Mouse (Mus musculus) megakaryocyte progenitor cell, adult 5-6 weeks (primary cell): ENCODE data around the gene Cnga1. TPM values are rescaled to one million over a fixed set of nuclear protein-coding genes. Genes with fewer than 3 reads are reported as not detected.
"Not testable (repeated sequence)": the region's sequence is repeated elsewhere in the genome, so short reads cannot be mapped to it uniquely, and the experiment has no call there.

Experiments
- ATAC-seq: replicated peaks from 2 replicates; pipeline ENCODE4 v1.8.0; 2016; ENCODE audit warnings: mild to moderate bottlenecking, moderate TSS enrichment, inconsistent platforms; ENCODE audit not compliant: poor library complexity
- total RNA-seq, 2 experiments: library from RNA; stranded (forward) in 1 of 2; stranded (reverse) in 1 of 2; fragments of 157-497, 149-512 nt in 1 of 2; fragments of 200-1000 nt in 1 of 2; gene quantifications; 2 replicates each; pipeline versions ENCODE4 v1.2.3 to v1.2.4; 2015 to 2017

Gene Cnga1
- total RNA-seq, 2 experiments from 2014 or later = not detected

GRCm38 (mm10) chr5:72643655-72644054, 420 bp downstream of the Cnga1 start:
- ATAC-seq = no peak

- ATAC-seq = no peak
Observed at GRCm38 (mm10) chr5:72640072-72640471, 4.0 kb downstream of the Cnga1 start.

GRCm38 (mm10) chr5:72636576-72636975, 7.5 kb downstream of the Cnga1 start:
- ATAC-seq = 0 out of 2 replicates have a peak, but pooled peaks have one; percentile 21

GRCm38 (mm10) chr5:72636122-72636521, 8.0 kb downstream of the Cnga1 start:
- ATAC-seq = peak; percentile 69

- peak; percentile 72 for ATAC-seq
Observed at GRCm38 (mm10) chr5:72634791-72635271, 9.2 kb downstream of the Cnga1 start.

- no peak for ATAC-seq
Observed at GRCm38 (mm10) chr5:72630026-72630425, 14.0 kb downstream of the Cnga1 start.

GRCm38 (mm10) chr5:72621022-72621421, 23.1 kb downstream of the Cnga1 start:
- ATAC-seq = no peak

- ATAC-seq = 0 out of 2 replicates have a peak, but pooled peaks have one; percentile 29
Observed at GRCm38 (mm10) chr5:72617413-72617812, 26.7 kb downstream of the Cnga1 start.

GRCm38 (mm10) chr5:72603138-72603537, 40.9 kb downstream of the Cnga1 start:
- no peak for ATAC-seq

GRCm38 (mm10) chr5:72601006-72601405, 43.1 kb downstream of the Cnga1 start:
- ATAC-seq = peak; percentile 96

- ATAC-seq = peak; percentile 32
Observed at GRCm38 (mm10) chr5:72587192-72587681, 56.8 kb downstream of the Cnga1 start, which contains the start of gene Gm5868. Gm5868 (minus strand) TSS chr5:72587551.

GRCm38 (mm10) chr5:72586667-72587191, 57.3 kb downstream of the Cnga1 start:
- ATAC-seq = 0 out of 2 replicates have a peak, but pooled peaks have one; percentile 19

GRCm38 (mm10) chr5:72586122-72586521, 58.0 kb downstream of the Cnga1 start:
- ATAC-seq = peak; percentile 85

- ATAC-seq = peak; percentile 23
Observed at GRCm38 (mm10) chr5:72580970-72581332, 63.1 kb downstream of the Cnga1 start, which contains the start of gene Zar1. Zar1 (minus strand) TSS chr5:72581254.

GRCm38 (mm10) chr5:72580088-72580969, 63.7 kb downstream of the Cnga1 start:
- peak; percentile 45 for ATAC-seq

- not testable (repeated sequence) for ATAC-seq
Observed at GRCm38 (mm10) chr5:72579599-72579998, 64.5 kb downstream of the Cnga1 start.

- no peak for ATAC-seq
Observed at GRCm38 (mm10) chr5:72565621-72566020, 78.5 kb downstream of the Cnga1 start.

GRCm38 (mm10) chr5:72563183-72563582, 80.9 kb downstream of the Cnga1 start:
- ATAC-seq = not testable (repeated sequence)

- peak; percentile 49 for ATAC-seq
Observed at GRCm38 (mm10) chr5:72560976-72561628, 83.0 kb downstream of the Cnga1 start.

- peak; percentile 90 for ATAC-seq
Observed at GRCm38 (mm10) chr5:72559544-72560049, 84.5 kb downstream of the Cnga1 start, which contains the start of gene Nfxl1. Nfxl1 (minus strand) TSS chr5:72559684.
